Mouse (Mus musculus): ENCODE results near the gene Zfp64.
"Not testable (repeated sequence)": the region's sequence is repeated elsewhere in the genome, so short reads cannot be mapped to it uniquely, and the experiment has no call there.

Gene Zfp64

GRCm38 (mm10) chr2:168892057-168892456, 63.3 kb downstream of the Zfp64 start:
- no peak for DNase-seq

GRCm38 (mm10) chr2:168884641-168885040, 70.7 kb downstream of the Zfp64 start:
- no peak for DNase-seq

DNA sequence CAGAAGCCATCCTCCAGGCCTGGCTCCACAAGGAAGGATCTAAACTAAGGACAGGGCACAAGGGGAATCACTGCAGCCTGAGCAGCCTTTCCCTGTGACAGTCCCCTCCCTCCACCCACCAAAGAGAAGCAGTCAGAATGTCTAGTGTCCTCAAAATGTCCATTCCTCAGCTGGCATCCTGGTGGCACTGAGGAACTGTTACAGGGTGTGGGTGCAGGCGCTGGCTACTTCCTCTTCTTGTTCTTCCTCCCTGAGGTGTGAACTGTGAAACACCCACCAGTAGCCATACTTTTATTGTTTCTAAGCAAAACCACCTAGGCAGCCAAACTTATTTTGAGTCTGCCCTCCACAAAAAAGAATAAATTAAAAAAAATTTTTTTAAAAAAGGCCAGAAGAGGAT, 72.4 kb downstream of the Zfp64 start:
- no peak for DNase-seq

- no peak for DNase-seq
Observed at GRCm38 (mm10) chr2:168881927-168882326, 73.5 kb downstream of the Zfp64 start.

- no peak for DNase-seq
Observed at GRCm38 (mm10) chr2:168879573-168879972, 75.8 kb downstream of the Zfp64 start.

DNA sequence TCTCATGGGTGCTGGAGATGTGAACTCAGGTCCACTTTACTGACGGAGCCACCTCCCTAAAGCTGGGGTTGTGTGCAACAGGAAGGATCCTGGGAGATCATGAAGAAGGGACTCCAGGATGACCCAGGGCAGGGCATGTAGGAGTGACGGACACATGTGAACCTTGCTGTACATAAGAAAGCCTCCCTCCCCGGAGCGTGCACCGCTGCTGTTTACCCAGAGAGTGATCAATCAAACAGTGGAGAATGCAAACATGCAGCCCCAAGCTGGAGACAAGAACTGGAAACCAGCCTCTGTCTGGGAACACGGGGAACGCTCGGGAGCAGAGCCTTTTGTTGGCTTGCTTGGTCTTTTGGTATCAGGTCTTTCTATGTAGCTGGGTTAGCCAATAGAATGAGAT, 76.7 kb downstream of the Zfp64 start:
- DNase-seq: no peak

- no peak for DNase-seq
Observed at GRCm38 (mm10) chr2:168878158-168878557, 77.2 kb downstream of the Zfp64 start.

- no peak for DNase-seq
Observed at GRCm38 (mm10) chr2:168876631-168877030, 78.8 kb downstream of the Zfp64 start.

DNA sequence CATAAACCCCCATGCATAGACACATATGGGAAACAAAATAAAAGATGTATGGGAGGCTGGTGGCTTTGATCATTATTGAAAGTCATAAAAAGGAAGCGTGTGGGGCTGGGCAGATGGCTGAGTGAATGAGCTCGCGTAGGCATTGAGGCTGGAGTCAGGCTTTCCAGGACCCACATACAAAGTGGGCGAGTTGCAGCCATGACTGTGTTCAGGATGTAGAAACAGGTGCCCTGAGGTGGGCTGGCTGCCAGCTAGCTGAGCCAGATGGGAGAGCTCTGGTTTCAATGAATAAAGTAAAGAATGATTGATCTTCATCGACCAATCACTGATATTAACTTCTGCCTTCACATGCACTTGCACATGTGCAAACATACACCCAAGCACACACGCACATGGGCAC, 80.9 kb downstream of the Zfp64 start:
- no peak for DNase-seq

DNA sequence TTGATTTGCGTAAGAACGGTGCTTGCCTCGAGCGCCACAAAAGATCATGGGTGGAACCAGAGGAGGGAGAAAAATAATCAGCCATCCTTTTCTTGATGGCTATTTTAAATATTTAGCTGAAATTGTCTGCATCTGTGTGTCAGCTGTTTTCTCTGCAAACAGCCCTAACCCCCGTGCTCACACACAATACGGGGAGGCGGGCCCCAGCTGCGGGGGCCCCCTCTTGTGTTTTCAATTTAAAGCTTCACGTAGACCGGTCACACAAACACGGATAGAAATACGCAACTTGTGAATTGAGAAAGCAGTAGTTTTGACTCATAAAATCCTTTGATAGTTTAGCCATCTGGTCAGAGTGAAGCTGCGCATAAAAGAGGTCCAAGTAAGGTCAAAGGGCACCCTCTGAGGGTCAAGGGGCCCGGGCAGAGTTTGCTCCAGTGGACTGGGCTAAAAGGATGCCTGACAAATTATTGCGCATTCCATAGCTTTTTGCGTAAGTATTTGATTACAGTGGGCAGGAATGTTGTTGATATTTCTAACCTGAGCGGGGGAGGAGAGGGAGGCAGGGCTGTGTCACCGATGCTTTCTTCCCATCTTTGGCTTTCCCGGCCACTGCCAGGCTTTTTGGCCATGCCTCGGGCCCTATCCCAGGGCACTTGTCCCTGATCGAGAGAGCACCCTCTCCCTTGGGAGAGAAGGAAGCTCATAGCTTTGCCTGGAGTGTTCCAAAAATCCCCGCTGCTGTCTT, 83.4 kb downstream of the Zfp64 start:
- DNase-seq: no peak

GRCm38 (mm10) chr2:168870480-168870879, 84.9 kb downstream of the Zfp64 start:
- DNase-seq: no peak

DNA sequence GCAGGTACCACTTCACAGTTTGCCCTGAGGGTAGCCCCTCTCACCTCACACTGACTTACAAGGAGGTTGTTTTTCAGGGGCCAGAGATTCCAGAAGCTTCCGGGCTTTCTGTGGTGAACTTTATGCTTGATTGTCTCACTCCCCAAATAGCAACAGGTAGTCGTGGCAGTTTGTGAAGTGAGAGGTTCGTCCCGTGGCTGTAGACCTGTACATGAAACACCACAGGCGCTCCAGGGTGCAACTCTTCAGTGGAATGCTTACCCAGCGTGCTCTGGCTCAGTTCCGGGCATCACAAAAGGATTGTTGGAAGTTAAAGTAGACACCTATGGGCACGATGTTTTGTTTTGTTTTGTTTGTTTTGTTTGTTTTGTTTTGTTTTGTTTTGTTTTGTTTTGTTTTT, 88.4 kb downstream of the Zfp64 start:
- no peak for DNase-seq

GRCm38 (mm10) chr2:168866436-168866835, 89.0 kb downstream of the Zfp64 start:
- no peak for DNase-seq

DNA sequence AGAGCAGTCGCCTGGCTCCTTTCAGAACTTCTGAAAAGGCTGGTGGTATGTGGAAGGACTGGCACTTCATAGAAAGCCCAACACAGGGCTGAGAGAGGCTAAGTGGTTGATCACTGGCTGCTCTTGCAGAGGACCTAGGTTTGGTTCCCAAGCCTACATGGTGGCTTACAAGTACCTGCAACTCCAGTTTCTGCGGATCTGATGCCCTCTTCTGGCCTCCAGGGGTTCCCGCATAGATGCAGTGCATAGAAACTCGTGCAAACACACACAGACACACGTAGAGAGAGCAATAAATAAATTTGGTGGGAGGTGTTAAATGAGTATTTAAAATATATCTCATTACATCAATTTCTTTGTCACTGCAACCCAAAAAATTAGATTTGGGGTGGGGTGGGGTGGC, 90.5 kb downstream of the Zfp64 start:
- DNase-seq: no peak

DNA sequence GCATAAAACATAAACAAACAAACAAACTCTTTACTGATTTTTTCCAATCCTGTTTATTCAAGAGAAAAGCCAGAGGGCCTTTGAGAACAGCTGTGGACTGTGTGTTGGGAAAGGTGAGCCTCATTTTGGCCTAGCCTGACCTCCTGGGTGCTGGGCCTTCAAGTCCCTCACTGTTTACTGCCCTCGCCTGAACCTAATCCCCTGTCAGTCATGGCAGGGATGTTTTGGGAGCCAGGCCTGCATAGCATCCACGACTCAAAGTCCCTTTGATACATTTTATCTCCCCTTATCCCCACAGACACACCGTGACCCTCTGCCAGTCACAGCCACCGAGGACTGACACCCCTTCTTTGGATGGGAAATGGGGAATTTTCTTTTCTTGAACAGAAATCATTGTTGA, 92.7 kb downstream of the Zfp64 start:
- DNase-seq: no peak

GRCm38 (mm10) chr2:168860922-168861740, 94.3 kb downstream of the Zfp64 start:
- DNase-seq: no peak

DNA sequence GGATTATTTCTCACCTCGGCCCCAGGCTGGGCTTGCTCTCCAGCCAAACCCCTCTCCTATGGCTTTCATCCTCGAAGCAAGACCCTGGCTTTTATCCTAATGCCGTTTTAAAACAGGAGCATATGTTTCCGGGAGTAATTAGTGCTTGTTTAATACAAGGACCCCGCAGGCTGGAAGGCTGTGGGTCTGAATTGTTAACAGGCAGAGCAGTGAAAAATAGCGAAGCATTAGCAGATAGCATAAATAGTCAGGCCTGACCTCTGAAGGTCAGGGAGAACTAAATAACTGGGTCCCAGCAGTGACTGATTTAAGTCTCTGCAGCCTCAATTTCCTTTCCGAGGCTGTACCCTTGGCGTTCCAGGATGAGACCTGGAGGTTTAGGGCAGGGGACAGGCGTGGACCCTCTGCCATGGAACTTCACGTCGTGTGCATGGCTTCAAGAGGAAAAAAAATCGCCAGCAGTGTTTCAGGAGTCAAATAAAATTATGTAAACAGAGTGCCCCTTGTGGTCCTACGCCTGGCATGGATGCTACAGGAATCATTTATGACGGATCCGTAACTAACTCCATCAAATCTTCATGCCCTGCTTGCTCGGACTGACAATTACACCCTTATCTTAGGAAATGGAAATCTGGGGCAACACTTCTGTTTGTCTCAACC, 95.2 kb downstream of the Zfp64 start:
- DNase-seq: no peak

GRCm38 (mm10) chr2:168856638-168857037, 98.7 kb downstream of the Zfp64 start:
- DNase-seq: no peak

DNA sequence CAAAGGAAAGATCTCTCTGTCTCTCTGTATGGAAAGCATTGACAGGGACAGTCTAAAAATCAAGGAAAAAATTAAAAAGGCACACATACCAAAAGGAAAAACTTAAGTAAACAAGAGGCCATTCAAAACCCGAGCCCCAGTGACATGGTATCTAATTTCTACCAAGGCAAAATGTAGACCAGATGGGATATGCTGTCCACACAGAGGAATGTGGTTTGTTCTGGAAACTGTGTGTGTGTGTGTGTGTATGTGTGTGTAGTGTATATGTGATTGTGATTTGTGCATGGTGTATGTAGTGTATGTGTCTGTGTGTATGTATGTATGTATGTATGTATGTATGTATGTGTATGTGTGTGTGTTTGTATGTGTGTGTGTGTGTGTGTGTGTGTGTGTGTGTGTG, 100.6 kb downstream of the Zfp64 start:
- DNase-seq: no peak

DNA sequence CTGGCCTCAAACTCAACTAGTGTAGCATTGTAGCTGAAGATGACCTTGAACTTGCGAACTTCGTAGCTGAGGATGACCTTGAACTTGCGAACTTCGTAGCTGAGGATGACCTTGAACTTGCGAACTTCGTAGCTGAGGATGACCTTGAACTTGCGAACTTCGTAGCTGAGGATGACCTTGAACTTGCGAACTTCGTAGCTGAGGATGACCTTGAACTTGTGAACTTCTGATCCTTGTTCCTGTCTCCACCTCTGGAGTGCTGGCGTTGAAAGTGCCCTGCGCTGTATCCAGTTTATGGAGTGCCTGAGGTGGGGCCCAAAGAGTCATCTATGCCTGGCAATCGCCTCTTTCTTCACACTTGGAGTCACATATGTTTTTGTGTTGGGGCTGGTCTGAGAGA, 101.5 kb downstream of the Zfp64 start:
- DNase-seq: not testable (repeated sequence)

DNA sequence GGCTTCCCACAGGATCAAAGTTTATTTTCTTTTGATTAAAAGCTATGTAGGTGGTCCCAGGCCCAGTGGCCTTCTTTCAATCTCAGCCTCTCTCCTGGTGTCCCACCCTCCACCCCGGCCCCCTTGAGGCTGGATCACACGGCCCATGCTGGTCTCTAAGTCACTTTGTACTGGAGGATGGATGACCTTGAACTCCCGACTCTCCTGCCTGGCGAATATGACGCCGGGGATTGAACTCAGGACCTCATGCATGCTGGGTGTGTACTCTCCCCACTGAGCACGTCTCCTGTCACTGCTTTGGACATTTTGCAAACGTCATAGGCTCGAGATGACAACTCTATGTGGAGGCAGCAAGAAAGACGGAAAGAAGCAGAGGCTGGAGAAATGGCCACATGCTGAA, 103.8 kb downstream of the Zfp64 start:
- no peak for DNase-seq

- no peak for DNase-seq
Observed at GRCm38 (mm10) chr2:168848553-168848952, 106.8 kb downstream of the Zfp64 start.

DNA sequence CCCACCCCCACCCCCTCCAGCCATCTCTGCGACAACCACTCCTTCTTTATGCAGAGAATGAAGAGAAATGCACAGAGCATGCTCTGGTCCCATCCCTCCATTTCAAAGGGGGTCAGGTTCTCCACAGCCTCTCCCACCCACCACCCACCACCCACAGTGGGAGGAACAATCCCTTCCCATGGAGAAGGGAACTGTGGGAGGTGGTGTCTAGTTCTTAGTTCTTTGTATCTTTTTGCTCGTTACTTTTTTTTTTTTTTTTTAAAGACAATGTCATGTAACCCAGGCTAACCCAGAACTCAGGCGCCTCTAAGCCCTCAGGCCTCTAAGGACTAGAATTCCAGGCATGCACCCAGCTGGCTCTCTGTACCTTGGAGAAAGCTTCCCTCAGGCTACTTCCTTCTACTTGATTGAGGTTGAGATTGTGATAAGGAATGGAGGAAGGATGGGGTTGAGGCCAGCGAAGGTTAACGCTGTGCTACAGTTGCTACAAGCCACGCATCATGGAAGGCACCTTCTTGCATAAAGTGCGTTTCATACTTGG, 109.1 kb downstream of the Zfp64 start:
- DNase-seq: no peak
